Comparison of ENCODE assay signal across 23 mouse cellular contexts in the genomic region with DNA sequence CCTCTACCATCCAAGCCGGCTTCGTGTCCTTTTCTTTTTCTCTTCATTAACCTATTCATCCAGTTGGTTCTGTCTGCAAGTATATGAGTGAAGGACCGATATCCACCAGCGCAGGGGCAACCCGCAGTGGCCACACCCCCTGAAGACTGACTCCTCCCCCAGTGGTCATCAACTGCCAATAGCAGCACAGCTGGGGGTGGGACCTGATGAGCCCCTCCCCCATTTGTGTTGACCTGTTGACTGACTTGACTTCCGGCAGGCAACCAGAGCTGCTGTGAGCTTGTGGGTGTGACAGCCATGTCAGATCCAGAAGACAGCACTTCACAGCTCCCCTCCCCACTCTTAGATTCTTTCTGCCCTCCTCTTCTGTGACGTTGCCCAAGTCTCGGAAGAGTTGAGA. TPM values are rescaled to one million over a fixed set of nuclear protein-coding genes. Genes with fewer than 3 reads are reported as not detected.
"Had no signal": no experiment of that assay in that cellular context is flagged by ENCODE, and none has a peak within 500 bp of the region (broad histone marks: within the 10 kb centered on the region; RNA-seq: fewer than 3 reads in every experiment).

No protein-coding gene starts in this region.

- H3K4me1 ChIP-seq: limb, embryonic 12.5 days; limb, embryonic 15.5 days; lung, embryonic 15.5 days had no signal

- H3K4me2 ChIP-seq: limb, embryonic 12.5 days; limb, embryonic 15.5 days; liver, embryonic 11.5 days; lung, embryonic 15.5 days; midbrain, embryonic 12.5 days; neural tube, embryonic 13.5 days had no signal

- H3K9ac ChIP-seq: limb, embryonic 12.5 days; limb, embryonic 15.5 days; liver, embryonic 14.5 days; liver, postnatal 0 days; lung, embryonic 15.5 days; midbrain, embryonic 12.5 days; neural tube, embryonic 13.5 days had no signal

- H3K27me3 ChIP-seq: limb, embryonic 12.5 days; limb, embryonic 15.5 days; lung, embryonic 15.5 days; midbrain, embryonic 12.5 days; neural tube, embryonic 13.5 days had no signal

- H3K4me3 ChIP-seq: limb, embryonic 12.5 days; limb, embryonic 15.5 days; lung, embryonic 15.5 days; midbrain, embryonic 12.5 days; myocyte; neural tube, embryonic 13.5 days had no signal

- H3K27ac ChIP-seq: limb, embryonic 12.5 days; limb, embryonic 15.5 days; liver, embryonic 14.5 days; lung, embryonic 15.5 days; midbrain, embryonic 12.5 days; neural tube, embryonic 13.5 days; stomach, postnatal 0 days had no signal

- ATAC-seq: liver, postnatal 0 days; midbrain, embryonic 16.5 days had no signal

- H3K9me3 ChIP-seq: limb, embryonic 12.5 days; limb, embryonic 15.5 days; lung, embryonic 15.5 days; midbrain, embryonic 12.5 days; neural tube, embryonic 13.5 days had no signal

- H3K36me3 ChIP-seq: limb, embryonic 12.5 days; limb, embryonic 15.5 days; lung, embryonic 15.5 days; midbrain, embryonic 12.5 days; neural tube, embryonic 13.5 days had no signal

- DNase-seq: kidney, adult 11 months; kidney, adult 9 months; kidney, postnatal 14 days; kidney, postnatal 4 days; left cerebral cortex, postnatal 4 days; liver, postnatal 0 days; lung, postnatal 14 days; lung, postnatal 4 days; retina, postnatal 1 day; thymus, adult 2 months; thymus, postnatal 14 days; thymus, postnatal 4 days had no signal

RNA-seq across cellular contexts. Expression of a gene that starts 19.7 kb away (rescaled TPM):
- total RNA-seq: monocyte, adult 5-6 weeks had no signal
- polyA plus RNA-seq: limb, embryonic 12.5 days; liver, embryonic 11.5 days had no signal
